Mouse (Mus musculus) liver, embryonic 16.5 days (tissue): ENCODE results near the gene Elovl3. TPM values are rescaled to one million over a fixed set of nuclear protein-coding genes. Genes with fewer than 3 reads are reported as not detected.
A peak's percentile ranks its signal among the peaks of the same experiment; 100 is the strongest.

Source experiments
- ATAC-seq: fragments of 200-750 bp; cut with Nextera tagmentation; 2 replicates; pipeline ENCODE4 v1.8.0; 2017; ENCODE audit warnings: low read depth, mild to moderate bottlenecking, moderate number of reproducible peaks, moderate library complexity
- H3K27ac ChIP-seq: fragments of 300-500 bp; sonication (generic); 2 replicates; pipeline ENCODE4 v1.5.1; 2014; ENCODE audit warnings: mild to moderate bottlenecking, low read length
- H3K27me3 ChIP-seq: fragments of 300-500 bp; sonication (generic); 2 replicates; pipeline ENCODE4 v1.6.1; 2014; ENCODE audit warnings: low read depth, low read length, mixed read lengths; ENCODE audit not compliant: control insufficient read depth, insufficient read depth
- H3K36me3 ChIP-seq: fragments of 300-500 bp; sonication (generic); 2 replicates; pipeline ENCODE4 v1.6.1; 2014; ENCODE audit warnings: mild to moderate bottlenecking; ENCODE audit not compliant: control insufficient read depth, insufficient read depth
- H3K4me1 ChIP-seq: fragments of 300-500 bp; sonication (generic); 2 replicates; pipeline ENCODE4 v1.6.1; 2014; ENCODE audit warnings: low read depth, low read length, mixed read lengths; ENCODE audit not compliant: control insufficient read depth
- H3K4me2 ChIP-seq: fragments of 300-500 bp; sonication (generic); 2 replicates; pipeline ENCODE4 v1.6.1; 2014; ENCODE audit warnings: low read depth, low read length, mixed read lengths
- H3K4me3 ChIP-seq: fragments of 300-500 bp; sonication (generic); 2 replicates; pipeline ENCODE4 v1.5.1; 2014; ENCODE audit warnings: low read depth, mild to moderate bottlenecking, low read length
- H3K9ac ChIP-seq: fragments of 300-500 bp; sonication (generic); 2 replicates; pipeline ENCODE4 v1.6.1; 2014; ENCODE audit warnings: low read depth, low read length
- H3K9me3 ChIP-seq: fragments of 300-500 bp; sonication (generic); replicated peaks from 2 replicates; pipeline ENCODE4 v1.6.1; 2016; ENCODE audit warnings: low read length; ENCODE audit not compliant: control insufficient read depth
- WGBS: fragments of 180-500 bp; shearing (Covaris S2); extraction: QIAGEN DNeasy Blood & Tissue Kit; methylation state at CpG from one replicate; pipeline ENCODE4 v1.1.7; 2014; ENCODE audit not compliant: insufficient replicate concordance; 5-methylcytosine and 5-hydroxymethylcytosine counted together
- polyA plus RNA-seq: library from polyadenylated mRNA; unstranded; fragments of >200 nt; fragmentation: Nextera tagmentation; extraction: Ambion mirVana; gene quantifications from 2 replicates; pipeline ENCODE4 v1.2.1, GENCODE M21; 2015

Elovl3 gene
- polyA plus RNA-seq, 1 experiment from 2014 or later, result 0.19 TPM

DNA sequence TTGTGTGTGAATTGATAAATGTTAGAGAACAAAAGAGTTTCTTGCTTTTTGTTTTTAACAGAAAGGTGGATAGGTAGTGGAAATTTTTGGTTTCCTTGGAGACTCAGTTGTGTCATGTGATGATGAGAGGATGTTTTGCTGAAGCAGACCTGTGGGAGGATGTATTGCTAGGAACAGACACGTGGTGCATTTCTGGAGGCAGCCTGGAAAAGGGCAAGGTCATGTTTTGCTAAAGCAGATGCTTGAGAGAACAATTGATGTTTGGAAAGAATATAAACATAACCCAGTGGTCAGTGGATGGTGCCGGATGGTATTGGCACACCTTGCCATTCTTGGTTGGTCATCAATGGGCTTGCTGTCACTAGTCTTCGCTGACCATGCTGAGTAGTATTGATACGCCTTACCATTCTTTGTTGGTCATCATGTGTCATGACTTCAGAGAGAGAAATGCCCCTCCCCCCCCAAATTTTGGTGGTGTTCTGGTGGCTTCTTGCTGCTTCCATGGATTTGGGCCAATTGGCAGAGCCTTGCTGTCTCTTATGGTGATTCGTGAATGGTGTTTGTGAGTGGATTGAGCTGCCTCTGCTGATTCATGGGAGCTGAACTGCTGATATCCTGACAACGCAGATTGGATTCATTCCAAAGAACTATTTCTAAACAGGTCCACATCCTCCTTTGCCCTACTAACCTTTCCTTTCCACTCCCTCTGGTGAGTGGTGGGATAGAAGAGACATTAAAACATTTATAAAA lies 28.1 kb upstream of the Elovl3 start:
- Histone ChIP-seq H3K4me3 (no peak overlapping the region), H3K36me3 (no peaks in the 10 kb centered on the region), H3K27me3 (no peaks in the 10 kb centered on the region), H3K4me2 (no peak overlapping the region), H3K4me1 (no peaks in the 10 kb centered on the region), H3K27ac (no peak overlapping the region), H3K9ac (no peak overlapping the region), H3K9me3 (no peaks in the 10 kb centered on the region)
- WGBS, result 73% methylated on average over 6 of the region's 6 CpGs
- ATAC-seq, result no peak

- no peak overlapping the region for H3K4me3 ChIP-seq
- no peaks in the 10 kb centered on the region for H3K36me3 ChIP-seq
- no peak overlapping the region for H3K27ac ChIP-seq
- no peaks in the 10 kb centered on the region for H3K4me1 ChIP-seq
- WGBS, result 60% methylated on average over 2 of the region's 2 CpGs
- H3K9me3 ChIP-seq, result no peaks in the 10 kb centered on the region
- ATAC-seq, result no peak
- H3K27me3 ChIP-seq, result no peaks in the 10 kb centered on the region
- no peak overlapping the region for H3K4me2 ChIP-seq
- H3K9ac ChIP-seq, result no peak overlapping the region
These were observed 27.5 kb upstream of the Elovl3 start for GRCm38 (mm10) chr19:46104187-46104557.

GRCm38 (mm10) chr19:46110214-46110613 lies 21.5 kb upstream of the Elovl3 start:
- 48% methylated on average over 2 of the region's 2 CpGs for WGBS
- Histone ChIP-seq H3K36me3 (no peaks in the 10 kb centered on the region), H3K4me2 (no peak overlapping the region), H3K27me3 (no peaks in the 10 kb centered on the region), H3K27ac (peak overlapping the region; percentile 15; the same call in 1 of the 2 replicates), H3K9ac (no peak overlapping the region), H3K9me3 (no peaks in the 10 kb centered on the region), H3K4me3 (no peak overlapping the region), H3K4me1 (no peaks in the 10 kb centered on the region)
- ATAC-seq, result no peak

GRCm38 (mm10) chr19:46110781-46111180 lies 20.9 kb upstream of the Elovl3 start:
- Histone ChIP-seq H3K9me3 (no peaks in the 10 kb centered on the region), H3K27me3 (no peaks in the 10 kb centered on the region), H3K27ac (peak overlapping the region; percentile 15; the same call in 1 of the 2 replicates), H3K4me3 (no peak overlapping the region), H3K4me2 (no peak overlapping the region), H3K4me1 (no peaks in the 10 kb centered on the region), H3K9ac (no peak overlapping the region), H3K36me3 (no peaks in the 10 kb centered on the region)
- ATAC-seq, result no peak
- WGBS, result 65% methylated on average over 5 of the region's 5 CpGs

DNA sequence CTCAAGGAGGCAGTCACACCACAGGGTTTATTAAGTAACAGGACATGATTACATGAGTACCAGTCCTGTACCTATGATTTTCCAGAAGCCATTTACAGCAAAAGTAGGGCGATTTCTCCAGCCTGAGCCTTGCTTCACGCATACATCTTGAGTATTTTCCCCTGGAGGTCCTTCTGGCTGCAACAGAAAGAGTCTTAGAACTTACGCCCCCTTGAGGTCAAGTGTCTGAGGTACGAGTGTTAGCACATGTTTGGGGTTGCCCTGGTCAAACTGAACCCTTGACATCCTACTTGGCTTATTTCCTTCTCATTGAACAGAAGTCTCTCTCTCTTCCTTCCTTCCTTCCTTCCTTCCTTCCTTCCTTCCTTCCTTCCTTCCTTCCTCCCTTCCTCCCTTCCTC lies 17.1 kb upstream of the Elovl3 start:
- 38% methylated on average over 4 of the region's 4 CpGs for WGBS
- Histone ChIP-seq H3K27me3 (no peaks in the 10 kb centered on the region), H3K4me1 (no peaks in the 10 kb centered on the region; the same call in 1 of the 2 replicates), H3K9me3 (no peaks in the 10 kb centered on the region), H3K36me3 (no peaks in the 10 kb centered on the region), H3K4me3 (no peak overlapping the region), H3K4me2 (no peak overlapping the region), H3K9ac (no peak overlapping the region), H3K27ac (no peak overlapping the region)
- ATAC-seq, result no peak

DNA sequence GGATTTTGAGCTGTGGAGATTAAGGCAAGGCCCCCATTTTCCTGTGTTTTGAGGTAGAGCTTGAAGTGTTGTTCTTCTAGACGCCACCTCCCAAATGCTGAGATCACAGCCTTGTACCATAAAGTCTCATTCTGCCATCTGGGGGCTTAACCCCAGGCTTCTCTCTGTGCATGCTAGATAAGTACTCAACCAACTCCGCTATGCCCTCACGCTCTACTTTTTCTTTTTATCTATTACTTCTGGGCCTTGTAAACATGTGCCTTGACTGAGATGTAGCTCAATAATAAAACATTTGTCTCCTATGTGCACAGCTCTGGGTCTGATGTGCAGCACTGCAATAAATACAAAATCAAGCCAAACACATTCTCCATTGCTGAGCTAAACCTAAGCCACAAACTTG lies 12.2 kb upstream of the Elovl3 start:
- no peaks in the 10 kb centered on the region for H3K9me3 ChIP-seq
- no peaks in the 10 kb centered on the region for H3K27me3 ChIP-seq
- H3K4me1 ChIP-seq, result no peaks in the 10 kb centered on the region; the same call in none of the 2 replicates
- no peaks in the 10 kb centered on the region for H3K36me3 ChIP-seq
- H3K4me2 ChIP-seq, result no peak overlapping the region
- H3K27ac ChIP-seq, result no peak overlapping the region
- ATAC-seq, result peak; percentile 72
- no peak overlapping the region for H3K9ac ChIP-seq
- WGBS, result 31% methylated on average over 3 of the region's 3 CpGs
- no peak overlapping the region for H3K4me3 ChIP-seq

- Histone ChIP-seq H3K4me1 (no peaks in the 10 kb centered on the region; the same call in none of the 2 replicates), H3K36me3 (no peaks in the 10 kb centered on the region), H3K9ac (no peak overlapping the region), H3K27ac (no peak overlapping the region), H3K4me2 (no peak overlapping the region), H3K9me3 (no peaks in the 10 kb centered on the region), H3K27me3 (no peaks in the 10 kb centered on the region), H3K4me3 (no peak overlapping the region)
- ATAC-seq, result no peak
- WGBS, result 69% methylated on average over 6 of the region's 6 CpGs
These were observed 10.8 kb upstream of the Elovl3 start for GRCm38 (mm10) chr19:46120872-46121271.

- 65% methylated on average over 3 of the region's 3 CpGs for WGBS
- Histone ChIP-seq H3K4me3 (no peak overlapping the region), H3K36me3 (no peaks in the 10 kb centered on the region), H3K27ac (no peak overlapping the region), H3K4me1 (no peaks in the 10 kb centered on the region; the same call in none of the 2 replicates), H3K9ac (no peak overlapping the region), H3K27me3 (peaks cover 4% of the 10 kb centered on the region), H3K4me2 (no peak overlapping the region), H3K9me3 (no peaks in the 10 kb centered on the region)
- no peak for ATAC-seq
These were observed 7.8 kb upstream of the Elovl3 start for GRCm38 (mm10) chr19:46123876-46124275.

GRCm38 (mm10) chr19:46124651-46125050 lies 7.0 kb upstream of the Elovl3 start:
- no peak overlapping the region for H3K4me2 ChIP-seq
- H3K36me3 ChIP-seq, result no peaks in the 10 kb centered on the region
- no peaks in the 10 kb centered on the region; the same call in none of the 2 replicates for H3K4me1 ChIP-seq
- no peak for ATAC-seq
- H3K9me3 ChIP-seq, result no peaks in the 10 kb centered on the region
- H3K4me3 ChIP-seq, result no peak overlapping the region
- no peak overlapping the region for H3K27ac ChIP-seq
- H3K27me3 ChIP-seq, result peaks cover 4% of the 10 kb centered on the region
- no peak overlapping the region for H3K9ac ChIP-seq
